Mouse (Mus musculus): ENCODE measurements around the gene Adipor2. TPM values are rescaled to one million over a fixed set of nuclear protein-coding genes. Genes with fewer than 3 reads are reported as not detected.

The Adipor2 gene
- polyA plus RNA-seq, 1 experiment = 52.4 TPM

- under 1% methylated on average over 48 of the region's 76 CpGs for WGBS
- Histone ChIP-seq H3K27ac (ENCODE audit: insufficient read depth, low read length) (peak overlapping the region; percentile 68), H3K4me3 (replicated peaks; ENCODE audit: insufficient read depth, low read depth, low read length) (peak overlapping the region; percentile 100), H3K27me3 (ENCODE audit: control insufficient read depth, insufficient read depth, low read length) (no peaks in the 10 kb centered on the region), H3K4me1 (ENCODE audit: control insufficient read depth, insufficient read depth, low read length) (no peaks in the 10 kb centered on the region; the same call in 1 of the 2 replicates)
- TF ChIP-seq POLR2A (IDR thresholded peaks at IDR 0.05; ENCODE audit: borderline replicate concordance, insufficient read depth, low read length) = no peak
- no peak for TF ChIP-seq CTCF (IDR thresholded peaks at IDR 0.05; ENCODE audit: borderline replicate concordance, insufficient read depth, low read depth, low read length)
- peak; percentile 53 to 62 for DNase-seq
Measured at GRCm38 (mm10) chr6:119387801-119388649, 29.5 kb downstream of the Adipor2 start.

DNA sequence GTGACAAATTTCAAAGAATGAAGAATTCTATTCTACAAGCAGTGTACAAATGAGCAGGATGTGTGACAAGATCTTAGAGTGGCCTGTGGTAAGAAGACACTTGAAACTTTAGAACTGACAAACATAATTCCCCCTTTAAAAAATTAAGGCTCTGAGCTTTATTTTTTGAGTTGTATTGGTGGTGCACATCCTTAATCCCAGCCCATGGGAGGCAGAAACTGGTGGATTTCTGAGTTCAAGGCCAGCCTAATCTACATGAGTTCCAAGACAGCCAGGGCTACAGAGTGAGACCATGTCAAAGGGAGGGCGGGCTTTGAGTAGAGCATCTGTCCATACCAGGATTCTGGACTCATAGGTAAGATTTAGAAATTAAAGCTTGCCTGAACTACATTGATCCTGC is 30.7 kb downstream of the Adipor2 start:
- H3K27ac ChIP-seq (ENCODE audit: insufficient read depth, low read length) = no peak overlapping the region
- H3K4me1 ChIP-seq (ENCODE audit: control insufficient read depth, insufficient read depth, low read length) = no peaks in the 10 kb centered on the region; the same call in 1 of the 2 replicates
- H3K4me3 ChIP-seq (replicated peaks; ENCODE audit: insufficient read depth, low read depth, low read length) = no peak overlapping the region
- DNase-seq = no peak
- WGBS = 79% methylated on average over 1 of the region's 1 CpGs
- no peaks in the 10 kb centered on the region for H3K27me3 ChIP-seq (ENCODE audit: control insufficient read depth, insufficient read depth, low read length)
- TF ChIP-seq POLR2A (IDR thresholded peaks at IDR 0.05; ENCODE audit: borderline replicate concordance, insufficient read depth, low read length) = no peak
- TF ChIP-seq CTCF (IDR thresholded peaks at IDR 0.05; ENCODE audit: borderline replicate concordance, insufficient read depth, low read depth, low read length) = no peak

DNA sequence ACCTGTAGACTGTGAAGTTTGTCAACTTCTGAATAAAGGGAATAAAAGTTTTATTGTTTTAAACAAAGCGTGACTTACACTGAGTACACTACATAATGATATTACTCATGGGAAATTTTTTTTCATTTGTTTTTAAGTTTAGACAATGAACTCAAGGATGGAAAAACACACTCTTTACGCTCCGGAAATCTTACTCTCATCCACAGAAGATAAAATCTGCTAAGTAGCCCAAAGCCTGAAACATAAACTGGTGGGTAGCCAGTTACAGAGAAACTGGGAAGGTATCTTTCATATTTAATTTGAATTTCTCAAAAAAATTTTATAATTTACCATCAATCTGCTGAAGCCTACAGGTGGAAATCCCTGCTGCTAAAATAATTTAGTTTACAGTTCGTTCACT is 31.1 kb downstream of the Adipor2 start:
- no peak for DNase-seq

GRCm38 (mm10) chr6:119385668-119386067 is 31.8 kb downstream of the Adipor2 start:
- no peaks in the 10 kb centered on the region; the same call in 1 of the 2 replicates for H3K4me1 ChIP-seq (ENCODE audit: control insufficient read depth, insufficient read depth, low read length)
- no peaks in the 10 kb centered on the region for H3K27me3 ChIP-seq (ENCODE audit: control insufficient read depth, insufficient read depth, low read length)
- DNase-seq = no peak
- no peak overlapping the region for H3K4me3 ChIP-seq (replicated peaks; ENCODE audit: insufficient read depth, low read depth, low read length)
- H3K27ac ChIP-seq (ENCODE audit: insufficient read depth, low read length) = no peak overlapping the region
- WGBS = 98% methylated on average over 1 of the region's 1 CpGs
- TF ChIP-seq POLR2A (IDR thresholded peaks at IDR 0.05; ENCODE audit: borderline replicate concordance, insufficient read depth, low read length) (no peak), CTCF (IDR thresholded peaks at IDR 0.05; ENCODE audit: borderline replicate concordance, insufficient read depth, low read depth, low read length) (no peak)

More for the DNA sequence above, 31.1 kb downstream of the Adipor2 start:
- no peak overlapping the region for H3K27ac ChIP-seq (ENCODE audit: insufficient read depth, low read length)
- no peak overlapping the region for H3K4me3 ChIP-seq (replicated peaks; ENCODE audit: insufficient read depth, low read depth, low read length)
- H3K27me3 ChIP-seq (ENCODE audit: control insufficient read depth, insufficient read depth, low read length) = no peaks in the 10 kb centered on the region
- no peaks in the 10 kb centered on the region; the same call in 1 of the 2 replicates for H3K4me1 ChIP-seq (ENCODE audit: control insufficient read depth, insufficient read depth, low read length)
- TF ChIP-seq POLR2A (IDR thresholded peaks at IDR 0.05; ENCODE audit: borderline replicate concordance, insufficient read depth, low read length) (no peak), CTCF (IDR thresholded peaks at IDR 0.05; ENCODE audit: borderline replicate concordance, insufficient read depth, low read depth, low read length) (no peak)
- WGBS = 86% methylated on average over 4 of the region's 4 CpGs

DNA sequence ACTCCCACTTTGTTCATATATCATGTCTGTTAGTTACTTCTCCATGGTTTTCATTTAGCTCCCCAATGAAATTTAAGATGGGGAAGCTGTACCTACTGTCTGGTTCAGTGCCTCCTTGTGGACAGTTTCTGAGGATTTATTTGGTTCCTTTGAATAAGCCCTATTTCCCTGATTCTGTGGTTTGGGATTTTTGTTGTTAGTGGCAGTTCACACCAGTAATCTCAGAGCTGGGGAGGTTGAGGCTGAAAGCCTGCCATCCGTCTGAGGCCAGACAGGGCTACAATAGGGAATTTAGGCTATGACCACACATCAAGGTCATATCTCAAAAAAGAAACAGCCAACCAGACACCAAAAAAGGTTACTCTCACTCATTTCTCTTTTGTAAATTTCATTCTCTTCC is 38.9 kb downstream of the Adipor2 start:
- DNase-seq = no peak
- no peaks in the 10 kb centered on the region for H3K27me3 ChIP-seq (ENCODE audit: control insufficient read depth, insufficient read depth, low read length)
- TF ChIP-seq CTCF (IDR thresholded peaks at IDR 0.05; ENCODE audit: borderline replicate concordance, insufficient read depth, low read depth, low read length) (no peak), POLR2A (IDR thresholded peaks at IDR 0.05; ENCODE audit: borderline replicate concordance, insufficient read depth, low read length) (no peak)
- no peak overlapping the region for H3K27ac ChIP-seq (ENCODE audit: insufficient read depth, low read length)
- no peak overlapping the region for H3K4me3 ChIP-seq (replicated peaks; ENCODE audit: insufficient read depth, low read depth, low read length)
- H3K4me1 ChIP-seq (ENCODE audit: control insufficient read depth, insufficient read depth, low read length) = peaks cover 2% of the 10 kb centered on the region; the same call in 1 of the 2 replicates
- 82% methylated on average over 1 of the region's 1 CpGs for WGBS

DNA sequence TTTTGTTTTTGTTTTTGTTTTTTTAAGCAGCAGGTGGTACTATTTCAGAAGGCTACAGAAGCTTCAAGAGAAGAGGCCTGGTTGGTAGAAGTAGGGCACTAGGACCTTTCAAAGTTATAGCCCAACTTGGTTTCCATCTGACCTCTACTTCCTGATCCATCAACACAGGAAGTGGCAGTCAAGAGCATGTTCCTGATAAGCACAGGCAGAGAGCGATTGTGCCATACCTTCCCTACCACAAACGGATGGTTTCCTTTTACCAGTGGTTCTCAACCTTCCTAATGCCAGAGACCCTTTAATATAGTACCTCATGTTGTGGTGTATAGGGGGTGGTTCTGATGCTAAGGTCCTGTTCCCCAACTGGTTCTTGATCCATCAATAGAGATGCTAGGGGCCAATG is 39.9 kb downstream of the Adipor2 start:
- peaks cover 2% of the 10 kb centered on the region; the same call in 1 of the 2 replicates for H3K4me1 ChIP-seq (ENCODE audit: control insufficient read depth, insufficient read depth, low read length)
- H3K27ac ChIP-seq (ENCODE audit: insufficient read depth, low read length) = no peak overlapping the region
- H3K4me3 ChIP-seq (replicated peaks; ENCODE audit: insufficient read depth, low read depth, low read length) = no peak overlapping the region
- H3K27me3 ChIP-seq (ENCODE audit: control insufficient read depth, insufficient read depth, low read length) = no peaks in the 10 kb centered on the region
- TF ChIP-seq POLR2A (IDR thresholded peaks at IDR 0.05; ENCODE audit: borderline replicate concordance, insufficient read depth, low read length) (no peak), CTCF (IDR thresholded peaks at IDR 0.05; ENCODE audit: borderline replicate concordance, insufficient read depth, low read depth, low read length) (no peak)
- 86% methylated on average over 2 of the region's 2 CpGs for WGBS
- no peak for DNase-seq

DNA sequence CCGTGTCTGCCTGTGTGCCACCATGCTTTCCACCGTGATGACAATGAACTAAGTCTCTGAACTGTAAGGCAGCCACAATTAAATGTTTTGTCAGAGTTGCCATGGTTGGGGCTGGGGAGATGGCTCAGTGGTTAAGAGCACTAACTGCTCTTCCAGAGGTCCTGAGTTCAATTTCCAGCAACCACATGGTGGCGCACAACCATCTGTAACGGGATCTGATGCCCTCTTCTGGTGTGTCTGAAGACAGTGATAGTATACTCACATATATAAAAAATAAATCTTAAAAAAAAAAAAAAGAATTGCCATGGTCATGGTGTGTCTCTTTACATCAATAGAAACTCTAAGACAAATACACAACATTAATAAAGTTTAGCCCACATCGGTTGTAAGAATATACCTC is 42.5 kb downstream of the Adipor2 start:
- Histone ChIP-seq H3K27ac (ENCODE audit: insufficient read depth, low read length) (no peak overlapping the region), H3K4me1 (ENCODE audit: control insufficient read depth, insufficient read depth, low read length) (peaks cover 2% of the 10 kb centered on the region; the same call in 1 of the 2 replicates), H3K27me3 (ENCODE audit: control insufficient read depth, insufficient read depth, low read length) (no peaks in the 10 kb centered on the region), H3K4me3 (replicated peaks; ENCODE audit: insufficient read depth, low read depth, low read length) (no peak overlapping the region)
- 73% methylated on average over 5 of the region's 5 CpGs for WGBS
- no peak for TF ChIP-seq CTCF (IDR thresholded peaks at IDR 0.05; ENCODE audit: borderline replicate concordance, insufficient read depth, low read depth, low read length)
- TF ChIP-seq POLR2A (IDR thresholded peaks at IDR 0.05; ENCODE audit: borderline replicate concordance, insufficient read depth, low read length) = no peak
- no peak for DNase-seq
